ENCODE assay signal across 24 mouse cellular contexts in genomic region chr7:78893917-78894316, GRCm38 (mm10). TPM values are rescaled to one million over a fixed set of nuclear protein-coding genes. Genes with fewer than 3 reads are reported as not detected.
DNase-seq lines count a peak whose midpoint lies in the region; ATAC-seq and TF ChIP-seq lines count a peak whose summit lies in the region.
"Had no signal": no experiment of that assay in that cellular context is flagged by ENCODE, and none has a peak within 500 bp of the region (broad histone marks: within the 10 kb centered on the region; RNA-seq: fewer than 3 reads in every experiment).

No protein-coding gene starts in this region.

- H3K9me3 ChIP-seq in megakaryocyte, embryonic 14.5 days: no peaks in the 10 kb centered on the region
- H3K9me3 ChIP-seq: embryonic facial prominence, embryonic 10.5 days; embryonic facial prominence, embryonic 12.5 days; forebrain, embryonic 13.5 days; forebrain, embryonic 15.5 days; G1E had no signal

- H3K27me3 ChIP-seq in kidney, adult 2 months (replicated peaks; ENCODE audit: control insufficient read depth, insufficient read depth, low read length): no peaks in the 10 kb centered on the region
- H3K27me3 ChIP-seq in megakaryocyte, embryonic 14.5 days (replicated peaks): peaks cover 9% of the 10 kb centered on the region
- H3K27me3 ChIP-seq: forebrain, embryonic 15.5 days; Patski had no signal

- no peak for ATAC-seq in megakaryocyte, adult 5-6 weeks (ENCODE audit: poor library complexity, severe bottlenecking)
- ATAC-seq: activated CD4-positive, CD25-positive, alpha-beta regulatory T cell, adult 4 months; CD4-positive, CD25-positive, alpha-beta regulatory T cell, adult 4 months; forebrain, embryonic 13.5 days; forebrain, embryonic 15.5 days; Patski had no signal

- no peak for TF ChIP-seq POLR2A in kidney, adult 2 months (IDR thresholded peaks at IDR 0.05; ENCODE audit: low read depth, low read length)

- H3K4me1 ChIP-seq in kidney, adult 2 months (ENCODE audit: control insufficient read depth, insufficient read depth, low read length): peaks cover 12% of the 10 kb centered on the region; the same call in 1 of the 2 replicates
- H3K4me1 ChIP-seq in megakaryocyte, embryonic 14.5 days: peaks cover 88% of the 10 kb centered on the region

- peak; percentile 8 for DNase-seq in kidney, postnatal 10 days
- DNase-seq in kidney, adult 2 months: no peak
- DNase-seq in thymus, postnatal 14 days: peak; percentile 2
- no peak for DNase-seq in thymus, postnatal 4 days
- DNase-seq in neural tube, embryonic 10.5 days (ENCODE audit: extremely low spot score, low spot score): no peak
- DNase-seq: adrenal gland, adult 8-10 months; adrenal gland, postnatal 14 days; adrenal gland, postnatal 36 days; B cell, adult 2 months; cerebellum, adult 11-12 months; cerebellum, adult 2 months; cerebellum, adult 9-10 months; cerebellum, postnatal 10 days; cerebellum, postnatal 25 days had no signal

- no peaks in the 10 kb centered on the region for H3K36me3 ChIP-seq in kidney, adult 2 months (ENCODE audit: control insufficient read depth, insufficient read depth, low read length)
- H3K36me3 ChIP-seq in megakaryocyte, embryonic 14.5 days (replicated peaks; ENCODE audit: low read length): peaks cover 15% of the 10 kb centered on the region
- H3K36me3 ChIP-seq: forebrain, embryonic 15.5 days had no signal

- no peak overlapping the region for H3K27ac ChIP-seq in kidney, adult 2 months (ENCODE audit: insufficient read depth, low read depth, low read length)
- H3K27ac ChIP-seq: embryonic facial prominence, embryonic 10.5 days; embryonic facial prominence, embryonic 12.5 days; forebrain, embryonic 13.5 days; forebrain, embryonic 15.5 days had no signal

- no peak overlapping the region for H3K4me3 ChIP-seq in kidney, adult 2 months (ENCODE audit: insufficient read depth, low read depth, low read length)
- H3K4me3 ChIP-seq in megakaryocyte, embryonic 14.5 days (replicated peaks): peak overlapping the region; percentile 86
- H3K4me3 ChIP-seq: embryonic facial prominence, embryonic 10.5 days; embryonic facial prominence, embryonic 12.5 days; forebrain, embryonic 13.5 days; forebrain, embryonic 15.5 days had no signal

- 77% methylated on average over 10 of the region's 10 CpGs for WGBS in kidney, adult 2 months

- TF ChIP-seq CTCF in kidney, adult 2 months (conservative IDR thresholded peaks at IDR 0.05; ENCODE audit: insufficient read depth, insufficient read length, low read depth, low read length): no peak

RNA-seq across cellular contexts. Expression of gene Aen, which starts 1.7 kb away (rescaled TPM):
- polyA plus RNA-seq in kidney, adult 2 months (2012; rRNA removed): 20.1 and 20.7 TPM in 2 replicates
- 34.1 and 96.8 TPM in 2 replicates for polyA plus RNA-seq in megakaryocyte, embryonic 14.5 days (2012; ENCODE audit: insufficient read depth, low replicate concordance)
- total RNA-seq in megakaryocyte, adult 5-6 weeks (2015): 3.9 and 5.6 TPM in 2 replicates
- 13.2 and 18.4 TPM in 2 replicates for total RNA-seq in megakaryocyte, adult 5-6 weeks (2017)

RNA-seq across cellular contexts. Expression of gene Isg20, which starts 19.3 kb away (rescaled TPM):
- 10.9 and 12.5 TPM in 2 replicates for polyA plus RNA-seq in kidney, adult 2 months (2012; rRNA removed)
- 31.4 and 127 TPM in 2 replicates for polyA plus RNA-seq in megakaryocyte, embryonic 14.5 days (2012; ENCODE audit: insufficient read depth, low replicate concordance)
- 25.8 and 30.9 TPM in 2 replicates for total RNA-seq in megakaryocyte, adult 5-6 weeks (2015)
- 10.6 and 12.1 TPM in 2 replicates for total RNA-seq in megakaryocyte, adult 5-6 weeks (2017)
- polyA plus RNA-seq: forebrain, embryonic 13.5 days had no signal

RNA-seq across cellular contexts. Expression of gene Det1, which starts 46.9 kb away (rescaled TPM):
- 10.6 and 11.2 TPM in 2 replicates for polyA plus RNA-seq in kidney, adult 2 months (2012; rRNA removed)
- 1.0 and 1.9 TPM in 2 replicates for polyA plus RNA-seq in megakaryocyte, embryonic 14.5 days (2012; ENCODE audit: insufficient read depth, low replicate concordance)
- 10.6 and 10.7 TPM in 2 replicates for total RNA-seq in megakaryocyte, adult 5-6 weeks (2015)
- 7.2 and 9.3 TPM in 2 replicates for total RNA-seq in megakaryocyte, adult 5-6 weeks (2017)

Comparison
In these comparisons a context has a peak if more than half of its experiments do, and no peak if none do; other contexts are left out.
1. DNase-seq: peak in kidney, postnatal 10 days (single experiment) and thymus, postnatal 14 days (single experiment); none in kidney, adult 2 months (single experiment), thymus, postnatal 4 days (single experiment) and neural tube, embryonic 10.5 days (single experiment).